Mouse (Mus musculus) liver, embryonic 14.5 days (tissue): Measurements from ENCODE around the gene Fgfr2.

Source experiments
- CTCF ChIP-seq: IDR thresholded peaks from 2 replicates; pipeline ENCODE4 v1.5.1; 2016; ENCODE audit warnings: antibody characterized with exemption, low read depth, control low read depth
- EP300 ChIP-seq: IDR thresholded peaks from 2 replicates; pipeline ENCODE4 v1.6.1; 2016; ENCODE audit warnings: antibody characterized with exemption, low read depth

DNA sequence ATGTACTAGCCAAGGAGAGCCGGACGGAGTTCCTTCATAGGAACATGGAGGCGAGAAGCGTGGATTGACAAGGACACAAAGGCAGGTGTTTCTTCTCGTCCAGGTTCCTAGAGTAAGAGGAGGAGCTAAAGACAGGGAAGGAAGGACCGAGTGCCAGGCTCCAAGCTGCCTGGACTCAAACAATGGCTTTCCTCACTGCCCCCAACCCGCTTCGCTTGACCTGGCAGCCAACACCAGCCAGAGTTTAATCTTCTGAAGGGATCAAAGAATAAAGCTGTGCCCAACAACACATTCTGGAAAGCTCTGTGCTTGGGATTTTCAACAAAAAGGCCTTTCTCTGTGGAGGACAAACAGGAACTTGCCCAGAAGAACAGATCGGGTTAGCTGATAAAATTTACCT is 69.4 kb downstream of the Fgfr2 start:
- TF ChIP-seq CTCF (no peak), EP300 (no peak)
